Mouse (Mus musculus) heart, embryonic 16.5 days (tissue): Measurements from ENCODE around the gene Dmc1. TPM values are rescaled to one million over a fixed set of nuclear protein-coding genes. Genes with fewer than 3 reads are reported as not detected.

Experiments used
- ATAC-seq: fragments of 200-750 bp; cut with Nextera tagmentation; replicated peaks from 2 replicates; pipeline ENCODE4 v1.8.0; 2017; ENCODE audit warnings: moderate number of reproducible peaks; ENCODE audit not compliant: insufficient read depth, low FRiP score; ENCODE audit errors: extremely low read depth
- H3K27ac ChIP-seq: fragments of 300-500 bp; sonication (generic); 2 replicates; pipeline ENCODE4 v1.5.1; 2014; ENCODE audit warnings: mild to moderate bottlenecking, low read length, control low read depth, moderate library complexity
- H3K27me3 ChIP-seq: fragments of 300-500 bp; sonication (generic); 2 replicates; pipeline ENCODE4 v1.6.1; 2014; ENCODE audit warnings: low read length, mixed read lengths; ENCODE audit not compliant: control insufficient read depth, insufficient read depth
- H3K36me3 ChIP-seq: fragments of 300-500 bp; sonication (generic); 2 replicates; pipeline ENCODE4 v1.6.1; 2014; ENCODE audit not compliant: control insufficient read depth, insufficient read depth
- H3K4me1 ChIP-seq: fragments of 300-500 bp; sonication (generic); 2 replicates; pipeline ENCODE4 v1.6.1; 2014; ENCODE audit warnings: low read length, mixed read lengths; ENCODE audit not compliant: control insufficient read depth, insufficient read depth
- H3K4me2 ChIP-seq: fragments of 300-500 bp; sonication (generic); 2 replicates; pipeline ENCODE4 v1.6.1; 2014; ENCODE audit warnings: low read depth, mild to moderate bottlenecking, control low read depth, low read length
- H3K4me3 ChIP-seq: fragments of 300-500 bp; sonication (generic); 2 replicates; pipeline ENCODE4 v1.5.1; 2014; ENCODE audit warnings: mild to moderate bottlenecking, control low read depth, low read length
- H3K9ac ChIP-seq: fragments of 300-500 bp; sonication (generic); 2 replicates; pipeline ENCODE4 v1.6.1; 2014; ENCODE audit warnings: low read length, control low read depth
- H3K9me3 ChIP-seq: fragments of 300-500 bp; sonication (generic); replicated peaks from 2 replicates; pipeline ENCODE4 v1.6.1; 2016; ENCODE audit warnings: low read length; ENCODE audit not compliant: control insufficient read depth
- WGBS: fragments of 180-500 bp; shearing (Covaris S2); extraction: QIAGEN DNeasy Blood & Tissue Kit; methylation state at CpG from one replicate; pipeline ENCODE4 v1.1.7; 2014; 5-methylcytosine and 5-hydroxymethylcytosine counted together
- polyA plus RNA-seq: library from polyadenylated mRNA; unstranded; fragments of >200 nt; fragmentation: Nextera tagmentation; extraction: Ambion mirVana; gene quantifications from 2 replicates; pipeline ENCODE4 v1.2.1, GENCODE M21; 2015

Dmc1 gene
- polyA plus RNA-seq, 1 experiment from 2014 or later: 1.3 TPM

- Histone ChIP-seq H3K4me2 (peak within 1 kb of the TSS; percentile 89), H3K9me3 (no peaks in the 10 kb centered on the region), H3K27me3 (peaks cover 5% of the 10 kb centered on the region; the same call in 1 of the 2 replicates), H3K9ac (peak within 1 kb of the TSS; percentile 100), H3K27ac (peak within 1 kb of the TSS; percentile 99), H3K4me3 (peak within 1 kb of the TSS; percentile 96), H3K4me1 (peaks cover 9% of the 10 kb centered on the region), H3K36me3 (peaks cover 23% of the 10 kb centered on the region)
- WGBS: 2% methylated on average over 84 of the region's 84 CpGs
- ATAC-seq: peak; percentile 98
Observed at GRCm38 (mm10) chr15:79546410-79547288, 58.3 kb downstream of the Dmc1 start, which contains the start of gene Ddx17. Gene Ddx17 (minus strand): TSS chr15:79546741.

DNA sequence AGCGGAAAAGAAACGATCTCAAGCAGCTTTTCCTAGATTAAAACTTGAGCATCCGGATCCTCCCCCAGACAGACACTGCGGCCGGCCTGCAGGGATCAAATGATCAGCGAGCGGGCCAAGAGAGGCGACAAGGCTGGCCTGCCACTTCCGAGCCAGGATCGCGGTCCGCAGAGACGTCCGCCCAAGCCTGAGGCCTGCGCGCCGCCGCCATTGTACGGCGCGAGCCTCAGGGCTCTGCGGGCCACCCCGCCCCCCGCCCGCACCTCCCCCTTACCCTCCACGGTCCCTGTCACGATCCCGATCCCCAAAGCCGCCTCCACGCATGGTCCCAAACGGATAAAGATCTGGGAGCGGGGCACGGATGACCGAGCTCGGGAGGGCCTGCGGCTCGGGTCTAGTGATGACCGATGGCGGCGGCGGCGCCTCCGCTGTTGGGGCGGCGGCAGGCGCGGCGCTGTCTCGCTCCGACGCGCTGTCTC lies 58.9 kb downstream of the Dmc1 start:
- peaks cover 4% of the 10 kb centered on the region; the same call in 1 of the 2 replicates for H3K27me3 ChIP-seq
- H3K4me3 ChIP-seq: peak overlapping the region; percentile 96
- peak overlapping the region; percentile 99 for H3K27ac ChIP-seq
- under 1% methylated on average over 51 of the region's 52 CpGs for WGBS
- peaks cover 9% of the 10 kb centered on the region for H3K4me1 ChIP-seq
- peak; percentile 65 for ATAC-seq
- H3K9ac ChIP-seq: peak overlapping the region; percentile 100
- H3K4me2 ChIP-seq: peak overlapping the region; percentile 89
- H3K9me3 ChIP-seq: no peaks in the 10 kb centered on the region
- peaks cover 27% of the 10 kb centered on the region for H3K36me3 ChIP-seq

DNA sequence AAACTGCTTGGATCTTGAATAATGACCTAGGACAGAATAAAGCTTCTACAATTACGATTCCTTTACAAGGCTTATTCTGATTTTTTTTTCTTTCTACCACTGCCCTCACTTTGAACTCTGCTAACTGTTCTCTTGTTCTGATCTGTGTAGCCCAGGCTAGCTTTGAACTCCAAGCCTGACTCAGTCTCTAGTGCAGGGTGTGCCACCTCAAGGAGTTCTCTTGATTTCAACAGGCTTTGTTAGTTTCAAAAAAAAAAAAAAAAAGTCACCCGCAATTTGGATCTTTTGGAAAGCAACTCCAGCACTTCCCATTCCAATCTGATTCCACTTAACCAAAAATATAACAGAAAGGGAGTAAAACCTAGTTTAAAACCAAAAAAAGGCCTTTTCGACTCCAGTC lies 59.4 kb downstream of the Dmc1 start:
- Histone ChIP-seq H3K4me2 (peak overlapping the region; percentile 89), H3K36me3 (peaks cover 31% of the 10 kb centered on the region), H3K9ac (peak overlapping the region; percentile 100), H3K27ac (peak overlapping the region; percentile 99), H3K4me1 (peaks cover 10% of the 10 kb centered on the region), H3K4me3 (peak overlapping the region; percentile 96), H3K27me3 (0 out of 2 replicates have a peak, but pooled peaks cover 3% of the 10 kb centered on the region), H3K9me3 (no peaks in the 10 kb centered on the region)
- ATAC-seq: no peak
- WGBS: 4% methylated on average over 3 of the region's 3 CpGs

DNA sequence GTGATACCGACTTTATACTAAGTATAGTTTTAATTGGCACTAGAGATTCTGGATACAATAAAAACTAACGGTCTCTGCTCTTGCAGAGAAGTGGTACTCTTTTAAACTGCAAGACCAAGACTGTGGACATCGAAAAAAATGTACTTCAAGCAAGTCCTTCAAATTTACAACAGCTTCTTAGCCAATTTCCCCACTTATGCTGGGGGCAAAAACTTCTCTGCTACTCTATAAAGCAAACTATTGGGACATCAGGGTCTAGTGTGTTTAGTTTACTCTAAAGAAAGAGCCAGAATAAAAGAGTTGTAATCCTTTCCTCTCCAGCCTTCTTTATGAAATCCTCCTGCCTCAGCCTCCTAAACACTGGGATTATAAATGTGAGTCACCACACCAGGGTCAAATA lies 60.9 kb downstream of the Dmc1 start:
- Histone ChIP-seq H3K27me3 (0 out of 2 replicates have a peak, but pooled peaks cover 3% of the 10 kb centered on the region), H3K9me3 (no peaks in the 10 kb centered on the region), H3K4me1 (peaks cover 14% of the 10 kb centered on the region), H3K4me2 (peak overlapping the region; percentile 89), H3K36me3 (peaks cover 45% of the 10 kb centered on the region), H3K27ac (no peak overlapping the region), H3K4me3 (peak overlapping the region; percentile 96), H3K9ac (peak overlapping the region; percentile 100)
- 77% methylated on average over 3 of the region's 3 CpGs for WGBS
- no peak for ATAC-seq

GRCm38 (mm10) chr15:79533796-79534195 lies 71.1 kb downstream of the Dmc1 start:
- H3K4me3 ChIP-seq: no peak overlapping the region
- H3K4me2 ChIP-seq: no peak overlapping the region
- peaks cover 84% of the 10 kb centered on the region for H3K36me3 ChIP-seq
- no peaks in the 10 kb centered on the region for H3K27me3 ChIP-seq
- no peak overlapping the region for H3K27ac ChIP-seq
- ATAC-seq: no peak
- no peak overlapping the region for H3K9ac ChIP-seq
- H3K9me3 ChIP-seq: no peaks in the 10 kb centered on the region
- no peaks in the 10 kb centered on the region for H3K4me1 ChIP-seq
- 82% methylated on average over 3 of the region's 3 CpGs for WGBS

GRCm38 (mm10) chr15:79529935-79530334 lies 75.0 kb downstream of the Dmc1 start:
- H3K4me1 ChIP-seq: no peaks in the 10 kb centered on the region
- no peak overlapping the region for H3K4me3 ChIP-seq
- peaks cover 72% of the 10 kb centered on the region for H3K36me3 ChIP-seq
- no peak overlapping the region for H3K9ac ChIP-seq
- H3K27me3 ChIP-seq: no peaks in the 10 kb centered on the region
- ATAC-seq: no peak
- no peak overlapping the region for H3K4me2 ChIP-seq
- WGBS: 72% methylated on average over 7 of the region's 7 CpGs
- H3K27ac ChIP-seq: no peak overlapping the region
- no peaks in the 10 kb centered on the region for H3K9me3 ChIP-seq

DNA sequence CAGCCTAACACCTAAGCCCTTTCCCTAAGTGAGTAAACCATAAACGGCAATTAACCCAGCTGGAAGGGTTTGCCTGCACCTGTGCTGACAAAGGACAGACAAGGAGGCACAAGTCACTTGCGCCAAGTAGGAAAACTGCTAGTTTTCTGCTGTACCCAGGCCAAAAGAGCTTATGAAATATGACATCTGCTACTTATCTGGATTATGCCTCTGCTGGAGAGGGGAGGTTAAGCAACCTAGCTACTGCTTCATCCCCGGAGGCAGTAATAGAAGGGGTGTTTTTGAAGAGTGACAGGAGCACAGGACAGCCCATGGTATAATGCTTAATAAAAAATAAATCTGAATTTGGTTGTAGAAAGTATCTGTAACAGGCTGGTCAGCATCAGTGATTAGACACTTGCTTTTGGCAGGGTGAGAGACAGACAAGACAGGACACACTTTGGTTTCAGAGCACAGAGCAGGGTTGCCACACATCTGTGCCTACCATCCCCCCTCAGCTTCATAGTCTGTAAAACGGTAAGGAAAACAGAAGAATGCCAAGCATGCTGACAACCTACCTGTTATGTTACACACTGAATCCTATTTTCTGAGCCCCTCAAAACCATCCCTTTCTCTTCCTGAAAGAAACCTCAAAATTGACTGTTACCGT lies 76.8 kb downstream of the Dmc1 start:
- Histone ChIP-seq H3K4me2 (no peak overlapping the region), H3K36me3 (peaks cover 56% of the 10 kb centered on the region), H3K27ac (no peak overlapping the region), H3K27me3 (no peaks in the 10 kb centered on the region), H3K9me3 (no peaks in the 10 kb centered on the region), H3K4me1 (no peaks in the 10 kb centered on the region), H3K4me3 (no peak overlapping the region), H3K9ac (no peak overlapping the region)
- 0 out of 2 replicates have a peak, but pooled peaks have one; percentile 5 for ATAC-seq
- WGBS: 59% methylated on average over 5 of the region's 5 CpGs

GRCm38 (mm10) chr15:79527192-79527591 lies 77.7 kb downstream of the Dmc1 start:
- ATAC-seq: no peak
- Histone ChIP-seq H3K27ac (no peak overlapping the region), H3K4me2 (no peak overlapping the region), H3K9me3 (no peaks in the 10 kb centered on the region), H3K9ac (no peak overlapping the region), H3K27me3 (no peaks in the 10 kb centered on the region), H3K36me3 (peaks cover 54% of the 10 kb centered on the region), H3K4me1 (no peaks in the 10 kb centered on the region), H3K4me3 (no peak overlapping the region)
- WGBS: 69% methylated on average over 4 of the region's 4 CpGs
